Mouse (Mus musculus) forebrain, postnatal 0 days (tissue): ENCODE data around the gene Ctsr. TPM values are rescaled to one million over a fixed set of nuclear protein-coding genes. Genes with fewer than 3 reads are reported as not detected.
"Not testable (repeated sequence)": the region's sequence is repeated elsewhere in the genome, so short reads cannot be mapped to it uniquely, and the experiment has no call there.

ENCODE experiments used
- ATAC-seq: fragments of 200-750 bp; cut with Nextera tagmentation; 2 replicates; pipeline ENCODE4 v1.8.0; 2017; ENCODE audit warnings: mild to moderate bottlenecking, moderate library complexity
- DNase-seq: peaks from one replicate; pipeline ENCODE4 v3.0.0-alpha.2; 2015
- H3K27ac ChIP-seq: fragments of 300-500 bp; sonication (generic); 2 replicates; pipeline ENCODE4 v1.5.1; 2014; ENCODE audit warnings: low read depth, mild to moderate bottlenecking, antibody characterized with exemption, low read length, moderate library complexity, mixed read lengths
- H3K27me3 ChIP-seq: fragments of 300-500 bp; sonication (generic); 2 replicates; pipeline ENCODE4 v1.6.1; 2014; ENCODE audit warnings: mild to moderate bottlenecking, low read length, mixed read lengths; ENCODE audit not compliant: insufficient read depth
- H3K36me3 ChIP-seq: fragments of 300-500 bp; sonication (generic); 2 replicates; pipeline ENCODE4 v1.6.1; 2014; ENCODE audit warnings: mild to moderate bottlenecking, moderate library complexity; ENCODE audit not compliant: insufficient read depth
- H3K4me1 ChIP-seq: fragments of 300-500 bp; sonication (generic); 2 replicates; pipeline ENCODE4 v1.6.1; 2014; ENCODE audit warnings: antibody characterized with exemption; ENCODE audit not compliant: insufficient read depth
- H3K4me2 ChIP-seq: fragments of 300-500 bp; sonication (generic); 2 replicates; pipeline ENCODE4 v1.6.1; 2014; ENCODE audit warnings: low read depth, mild to moderate bottlenecking, moderate library complexity
- H3K4me3 ChIP-seq: fragments of 300-500 bp; sonication (generic); 2 replicates; pipeline ENCODE4 v1.5.1; 2014; ENCODE audit warnings: low read depth, low read length, mixed read lengths
- H3K9ac ChIP-seq: fragments of 300-500 bp; sonication (generic); 2 replicates; pipeline ENCODE4 v1.6.1; 2014; ENCODE audit warnings: mild to moderate bottlenecking
- H3K9me3 ChIP-seq: fragments of 300-500 bp; sonication (generic); 2 replicates; pipeline ENCODE4 v1.6.1; 2016; ENCODE audit warnings: low read length
- CTCF ChIP-seq: sonication (generic); IDR thresholded peaks from 2 replicates; pipeline ENCODE4 v1.5.1; 2016; ENCODE audit warnings: antibody characterized with exemption, control low read depth, low read depth
- WGBS: fragments of 180-500 bp; shearing (Covaris S2); extraction: QIAGEN DNeasy Blood & Tissue Kit; methylation state at CpG from one replicate; pipeline ENCODE4 v1.1.7; 2014; 5-methylcytosine and 5-hydroxymethylcytosine counted together
- polyA plus RNA-seq: library from polyadenylated mRNA; unstranded; fragments of >200 nt; fragmentation: Nextera tagmentation; extraction: Ambion mirVana; gene quantifications from 2 replicates; pipeline ENCODE4 v1.2.1, GENCODE M21; 2015
- total RNA-seq: library from RNA; depleted of rRNA; stranded (reverse); fragments of >200 nt; gene quantifications from 2 replicates; pipeline ENCODE4 v1.2.3, GENCODE M21; 2014; rRNA removed

The Ctsr gene
- total RNA-seq (not detected in 2 replicates), polyA plus RNA-seq (not detected in 2 replicates)

- Histone ChIP-seq H3K9ac (no peak within 1 kb of the TSS), H3K36me3 (no peaks in the 10 kb centered on the region), H3K27ac (no peak within 1 kb of the TSS), H3K27me3 (no peaks in the 10 kb centered on the region), H3K4me1 (no peaks in the 10 kb centered on the region), H3K4me3 (no peak within 1 kb of the TSS), H3K4me2 (no peak within 1 kb of the TSS), H3K9me3 (peaks cover 20% of the 10 kb centered on the region; the same call in 1 of the 2 replicates)
- no peak for TF ChIP-seq CTCF
- ATAC-seq (no peak), DNase-seq (no peak)
- 78% methylated on average over 1 of the region's 1 CpGs for WGBS
Observed at GRCm38 (mm10) chr13:61164156-61164555, at the start of gene Ctsr. Gene Ctsr (minus strand): TSS chr13:61164256.

GRCm38 (mm10) chr13:61203310-61203709 is 39.3 kb upstream of the Ctsr start, which contains the start of gene Cts6:
Gene Cts6 (minus strand): TSS chr13:61203410.
- Histone ChIP-seq H3K4me3 (no peak within 1 kb of the TSS), H3K4me2 (no peak within 1 kb of the TSS), H3K27me3 (no peaks in the 10 kb centered on the region), H3K9me3 (peaks cover 22% of the 10 kb centered on the region; the same call in 1 of the 2 replicates), H3K4me1 (no peaks in the 10 kb centered on the region), H3K9ac (no peak within 1 kb of the TSS), H3K27ac (no peak within 1 kb of the TSS), H3K36me3 (no peaks in the 10 kb centered on the region)
- WGBS: 92% methylated on average over 3 of the region's 3 CpGs
- DNase-seq: no peak
- no peak for ATAC-seq
- no peak for TF ChIP-seq CTCF

- not testable (repeated sequence) for H3K4me2 ChIP-seq, H3K4me3 ChIP-seq, ATAC-seq, H3K36me3 ChIP-seq, H3K27me3 ChIP-seq, H3K9ac ChIP-seq, DNase-seq, H3K4me1 ChIP-seq, H3K27ac ChIP-seq, H3K9me3 ChIP-seq
- 76% methylated on average over 5 of the region's 5 CpGs for WGBS
Observed at GRCm38 (mm10) chr13:61185151-61185933, 21.3 kb upstream of the Ctsr start.

GRCm38 (mm10) chr13:61164622-61165021 is 566 bp upstream of the Ctsr start:
- no peaks in the 10 kb centered on the region for H3K4me1 ChIP-seq
- H3K27me3 ChIP-seq: no peaks in the 10 kb centered on the region
- DNase-seq (no peak), ATAC-seq (no peak)
- no peaks in the 10 kb centered on the region for H3K36me3 ChIP-seq
- H3K27ac ChIP-seq: no peak overlapping the region
- no peak for TF ChIP-seq CTCF
- H3K9me3 ChIP-seq: peaks cover 19% of the 10 kb centered on the region; the same call in 1 of the 2 replicates
- 82% methylated on average over 4 of the region's 4 CpGs for WGBS
- H3K4me2 ChIP-seq: no peak overlapping the region
- no peak overlapping the region for H3K9ac ChIP-seq
- H3K4me3 ChIP-seq: no peak overlapping the region

Other genes starting within 250 kb of the Ctsr start
- not detected in 2 replicates for gene Gm49393, start 228.7 kb downstream of the Ctsr start, total RNA-seq
- gene Gm49393, start 228.7 kb downstream of the Ctsr start, polyA plus RNA-seq: not detected in 2 replicates
- 6.5 and 6.8 TPM in 2 replicates for gene Gm49391, start 227.7 kb downstream of the Ctsr start, total RNA-seq
- gene Gm49391, start 227.7 kb downstream of the Ctsr start, polyA plus RNA-seq: 0.69 and 1.2 TPM in 2 replicates
- 11.7 and 14.0 TPM in 2 replicates for gene Ctla2a, start 227.6 kb downstream of the Ctsr start, total RNA-seq
- gene Ctla2a, start 227.6 kb downstream of the Ctsr start, polyA plus RNA-seq: 32.7 and 36.4 TPM in 2 replicates
- not detected in 2 replicates for gene Tpbpa, start 222.3 kb downstream of the Ctsr start, total RNA-seq
- gene Tpbpa, start 222.3 kb downstream of the Ctsr start, polyA plus RNA-seq: not detected in 2 replicates
- gene Ctsj, start 158.3 kb downstream of the Ctsr start, total RNA-seq: not detected in 2 replicates
- gene Ctsj, start 158.3 kb downstream of the Ctsr start, polyA plus RNA-seq: not detected in 2 replicates
- gene Ctsq, start 123.6 kb downstream of the Ctsr start, total RNA-seq: not detected in 2 replicates
- not detected in 2 replicates for gene Ctsq, start 123.6 kb downstream of the Ctsr start, polyA plus RNA-seq
- gene Cts6, start 39.2 kb upstream of the Ctsr start, total RNA-seq: not detected in 2 replicates
- not detected in 2 replicates for gene Cts6, start 39.2 kb upstream of the Ctsr start, polyA plus RNA-seq
- not detected in 2 replicates for gene Cts8, start 91.1 kb upstream of the Ctsr start, total RNA-seq
- gene Cts8, start 91.1 kb upstream of the Ctsr start, polyA plus RNA-seq: not detected in 2 replicates
- not detected in 2 replicates for gene Gm49398, start 124.6 kb upstream of the Ctsr start, total RNA-seq
- gene Gm49398, start 124.6 kb upstream of the Ctsr start, polyA plus RNA-seq: not detected in 2 replicates
- not detected in 2 replicates for gene Cts7, start 193.9 kb upstream of the Ctsr start, total RNA-seq
- not detected in 2 replicates for gene Cts7, start 193.9 kb upstream of the Ctsr start, polyA plus RNA-seq